Mouse (Mus musculus) layer of hippocampus, adult 11-12 months (tissue): ENCODE results near the gene Vmn2r57.
"Not testable (repeated sequence)": the region's sequence is repeated elsewhere in the genome, so short reads cannot be mapped to it uniquely, and the experiment has no call there.

Experiments
- DNase-seq: peaks from one replicate; pipeline ENCODE4 v3.0.0; 2022; ENCODE audit warnings: low spot score

Gene Vmn2r57

DNA sequence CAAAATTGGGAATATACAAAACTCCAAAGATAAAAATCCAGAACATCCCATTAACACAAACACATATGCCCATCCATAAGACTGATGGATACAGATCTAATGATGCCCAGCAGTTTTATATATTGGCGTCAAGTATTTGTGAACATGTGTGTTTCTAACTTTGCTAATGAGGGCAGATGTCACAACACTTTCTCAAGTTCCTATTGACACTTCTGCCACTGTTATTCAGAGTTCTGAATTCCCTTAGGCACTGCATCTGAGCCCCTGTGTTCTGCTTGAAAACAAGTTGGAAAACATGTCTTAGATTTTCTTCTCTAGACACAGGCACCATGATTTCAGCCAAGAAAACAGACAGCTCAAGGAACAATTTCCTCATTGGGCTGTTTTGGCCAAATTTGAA lies at the start of gene Vmn2r57:
Gene Vmn2r57, minus strand, starts transcription at position 101 of the 400 bp plus-strand sequence.
- DNase-seq: not testable (repeated sequence)

DNA sequence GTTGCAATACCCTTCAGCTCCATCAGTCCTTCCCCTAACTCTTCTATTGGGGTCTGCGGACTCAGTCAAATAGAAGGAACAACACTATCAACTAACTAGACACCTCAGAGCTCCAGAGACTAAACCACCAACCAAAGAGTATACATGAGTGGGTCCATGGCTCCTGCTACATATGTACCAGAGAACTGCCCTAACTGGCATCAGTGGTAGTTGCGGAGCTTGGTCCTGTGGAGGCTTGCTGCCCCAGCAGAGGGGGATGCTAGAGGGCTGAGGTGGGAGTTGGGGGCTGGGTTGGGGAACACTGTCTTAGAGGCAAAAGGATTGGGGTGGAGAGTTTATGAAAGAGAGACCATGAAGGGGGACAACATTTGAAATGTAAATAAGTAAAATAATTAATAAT lies 49.4 kb upstream of the Vmn2r57 start:
- peak; percentile 14 for DNase-seq

DNA sequence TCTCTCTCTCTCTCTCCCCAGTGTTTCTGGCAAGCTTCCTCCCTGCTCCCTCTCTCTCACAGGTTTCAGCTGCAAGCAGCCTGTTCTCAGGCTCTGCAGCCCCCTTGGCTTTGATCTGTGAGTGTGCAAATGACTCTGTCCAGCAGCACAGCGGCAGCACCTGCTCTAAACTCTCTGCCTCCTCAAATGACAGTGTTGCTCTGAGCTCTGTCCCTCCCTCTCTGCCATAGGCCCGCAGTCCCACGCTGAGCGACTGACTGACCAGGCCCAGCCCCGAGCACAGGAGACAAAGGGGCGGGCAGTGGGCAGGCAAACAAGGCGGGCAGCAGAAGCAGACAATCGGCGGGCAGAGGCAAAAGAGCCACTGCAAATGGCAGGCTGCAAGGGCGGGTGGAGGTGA lies 3.4 kb upstream of the Vmn2r57 start:
- no peak for DNase-seq

DNA sequence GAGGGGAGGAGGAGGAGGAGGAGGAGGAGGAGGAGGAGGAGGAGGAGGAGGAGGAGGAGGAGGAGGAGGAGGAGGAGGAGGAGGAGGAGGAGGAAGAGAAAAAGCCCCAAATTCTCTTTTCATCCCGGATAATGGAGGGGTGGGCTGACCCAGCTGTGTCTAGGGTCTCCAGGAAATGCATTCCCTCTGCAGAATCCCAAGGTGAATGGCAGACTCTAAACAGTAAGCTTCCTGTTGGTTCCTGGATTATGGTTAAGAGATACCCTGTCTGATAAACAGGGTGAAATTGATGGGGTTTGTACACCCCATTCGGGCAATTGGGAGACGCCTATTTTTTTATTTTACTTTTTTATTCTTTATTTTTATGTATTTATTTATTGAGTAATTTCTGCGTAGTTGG lies 54.4 kb downstream of the Vmn2r57 start:
- no peak for DNase-seq

DNA sequence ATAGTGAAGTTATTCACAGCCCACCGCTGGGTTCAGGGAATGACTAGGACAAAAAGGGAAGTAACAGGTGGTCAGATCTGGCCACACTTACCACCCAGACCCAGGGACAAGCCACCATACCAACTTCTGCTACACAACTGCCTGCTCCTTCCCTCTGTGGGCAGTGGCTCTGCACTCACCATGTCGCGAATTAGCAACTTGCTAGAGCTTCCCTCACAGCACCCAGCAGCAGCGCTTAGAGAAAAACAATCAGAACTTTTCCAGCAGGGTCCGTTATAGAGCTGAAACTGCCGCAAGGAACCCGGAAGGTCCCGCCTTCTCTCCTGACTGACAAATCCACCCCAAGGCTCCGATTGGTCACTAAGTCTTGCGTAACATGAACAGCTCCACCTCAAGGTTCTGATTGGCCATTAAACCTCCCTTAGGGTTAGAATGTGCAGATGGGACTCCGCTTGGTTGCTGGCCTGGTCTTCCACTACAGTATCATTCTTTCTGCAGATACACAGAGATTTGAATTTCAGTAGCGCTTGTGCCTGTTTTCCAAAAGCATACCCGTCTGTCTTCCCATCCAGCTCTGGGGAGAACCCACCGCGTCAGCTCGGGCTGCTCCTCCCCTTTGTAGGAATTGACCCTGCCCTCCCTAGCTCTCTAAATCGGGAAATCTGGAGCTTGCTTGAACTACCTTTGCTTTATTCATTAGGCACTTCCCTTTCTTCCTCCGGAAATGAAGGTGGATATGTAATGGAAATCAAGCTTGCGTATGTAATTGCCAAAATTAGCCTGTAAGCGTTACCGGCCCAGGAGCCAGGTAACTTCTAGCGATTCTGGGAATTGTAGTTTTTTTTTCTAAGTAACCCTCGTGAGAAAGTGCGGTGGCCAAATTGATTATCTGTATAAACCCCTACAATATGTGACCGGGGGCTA lies 55.2 kb downstream of the Vmn2r57 start, which contains the start of gene AI987944:
Gene AI987944, minus strand, starts transcription at position 332 of the 924 bp plus-strand sequence.
- DNase-seq: peak; percentile 87
